Comparison of ENCODE assay signal across 20 mouse cellular contexts in the genomic region with DNA sequence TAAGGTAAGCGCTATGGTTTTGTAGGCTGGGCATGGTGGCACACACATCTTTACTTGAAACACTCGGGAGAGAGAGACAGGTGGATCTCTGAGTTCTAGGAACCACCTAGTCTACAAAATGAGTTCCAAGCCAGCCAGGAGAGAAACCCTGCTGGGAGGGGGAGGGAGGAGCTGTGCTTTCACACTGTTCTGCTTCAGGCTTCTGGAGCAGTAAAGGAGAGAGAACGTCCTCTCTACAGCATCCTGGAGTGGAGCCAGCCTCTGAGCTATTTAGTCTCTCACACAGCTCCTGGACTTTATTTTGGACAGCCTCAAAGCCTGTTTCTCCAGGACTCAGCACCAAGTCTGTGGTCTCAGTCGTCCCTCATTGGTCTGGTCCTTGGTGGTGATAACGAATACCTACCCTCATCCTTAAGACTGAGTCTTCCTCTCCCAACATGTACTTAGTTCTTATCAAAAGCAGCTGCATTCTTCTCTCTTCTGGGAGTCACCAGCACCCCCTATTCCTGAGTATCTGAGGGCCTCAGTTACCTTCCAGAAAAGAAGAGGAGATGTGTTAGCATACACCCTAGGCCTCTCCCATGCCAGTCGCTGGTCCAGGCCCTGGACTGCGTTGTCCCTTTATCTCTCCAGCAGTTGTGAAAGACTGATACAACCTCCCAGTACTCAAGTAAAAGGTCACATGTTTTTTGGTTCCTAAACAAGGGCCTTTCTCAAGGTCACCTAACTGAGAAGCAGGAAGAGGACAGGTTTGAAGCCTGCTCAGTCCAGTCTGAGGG. TPM values are rescaled to one million over a fixed set of nuclear protein-coding genes. Genes with fewer than 3 reads are reported as not detected.
DNase-seq lines count a peak whose midpoint lies in the region; ATAC-seq and TF ChIP-seq lines count a peak whose summit lies in the region.
"Had no signal": no experiment of that assay in that cellular context is flagged by ENCODE, and none has a peak within 500 bp of the region (broad histone marks: within the 10 kb centered on the region; RNA-seq: fewer than 3 reads in every experiment).

No protein-coding gene starts in this region.

- no peak overlapping the region for H3K27ac ChIP-seq in hindbrain, postnatal 0 days
- H3K27ac ChIP-seq in hindbrain, embryonic 13.5 days, result no peak overlapping the region
- no peak overlapping the region for H3K27ac ChIP-seq in liver, embryonic 14.5 days
- H3K27ac ChIP-seq: forebrain, embryonic 13.5 days; heart, embryonic 13.5 days; layer of hippocampus, adult 2 months; left cerebral cortex, adult 2 months; limb, embryonic 13.5 days; neural tube, embryonic 12.5 days had no signal

- H3K4me1 ChIP-seq in hindbrain, postnatal 0 days (ENCODE audit: insufficient read depth, low read length), result peaks cover 9% of the 10 kb centered on the region; the same call in 1 of the 2 replicates
- peaks cover 13% of the 10 kb centered on the region for H3K4me1 ChIP-seq in hindbrain, embryonic 13.5 days (replicated peaks)
- peaks cover 2 to 19% of the 10 kb centered on the region in 2 experiments for H3K4me1 ChIP-seq in liver, embryonic 14.5 days (replicated peaks; ENCODE audit: control insufficient read depth in 2 of 2, insufficient read depth in 2 of 2, low read length in 1 of 2)
- H3K4me1 ChIP-seq: limb, embryonic 13.5 days had no signal

- H3K36me3 ChIP-seq in hindbrain, postnatal 0 days (ENCODE audit: insufficient read depth, low read length), result no peaks in the 10 kb centered on the region
- no peaks in the 10 kb centered on the region for H3K36me3 ChIP-seq in hindbrain, embryonic 13.5 days
- H3K36me3 ChIP-seq in liver, embryonic 14.5 days (replicated peaks; ENCODE audit: control insufficient read depth, insufficient read depth, low read depth), result no peaks in the 10 kb centered on the region
- H3K36me3 ChIP-seq: heart, embryonic 13.5 days; limb, embryonic 13.5 days; neural tube, embryonic 12.5 days had no signal

- no peaks in the 10 kb centered on the region for H3K9me3 ChIP-seq in hindbrain, postnatal 0 days (ENCODE audit: low read length)
- no peaks in the 10 kb centered on the region for H3K9me3 ChIP-seq in hindbrain, embryonic 13.5 days
- H3K9me3 ChIP-seq in liver, embryonic 14.5 days (ENCODE audit: control insufficient read depth, low read length), result no peaks in the 10 kb centered on the region
- H3K9me3 ChIP-seq: forebrain, embryonic 13.5 days; heart, embryonic 13.5 days; neural tube, embryonic 12.5 days had no signal

- H3K9ac ChIP-seq in hindbrain, postnatal 0 days (replicated peaks; ENCODE audit: low read length), result no peak overlapping the region
- H3K9ac ChIP-seq in hindbrain, embryonic 13.5 days, result no peak overlapping the region
- no peak overlapping the region for H3K9ac ChIP-seq in liver, embryonic 14.5 days (replicated peaks)
- H3K9ac ChIP-seq: forebrain, embryonic 13.5 days; heart, embryonic 13.5 days; limb, embryonic 13.5 days; neural tube, embryonic 12.5 days had no signal

- no peak for ATAC-seq in hindbrain, postnatal 0 days
- no peak for ATAC-seq in hindbrain, embryonic 13.5 days (ENCODE audit: low FRiP score)
- ATAC-seq in liver, embryonic 14.5 days (ENCODE audit: insufficient read depth), result peak; percentile 63
- ATAC-seq: Patski had no signal

- TF ChIP-seq EP300 in liver, embryonic 14.5 days (IDR thresholded peaks at IDR 0.05; ENCODE audit: low read depth), result no peak

- WGBS in hindbrain, postnatal 0 days, result 77% methylated on average over 7 of the region's 7 CpGs
- 83% methylated on average over 7 of the region's 7 CpGs for WGBS in hindbrain, embryonic 13.5 days
- WGBS in liver, embryonic 14.5 days (ENCODE audit: insufficient replicate concordance), result 46% methylated on average over 7 of the region's 7 CpGs

- peak; percentile 11 for DNase-seq in hindbrain, postnatal 0 days (ENCODE audit: low spot score)
- DNase-seq in 416B (ENCODE audit: low read depth), result peak; percentile 46
- peak; percentile 39 for DNase-seq in brain, adult 2 months (ENCODE audit: low read depth, low spot score)
- no peak for DNase-seq in liver, embryonic 14.5 days (ENCODE audit: low read depth in 3 of 3, low spot score in 3 of 3)
- DNase-seq in kidney, adult 9 months, result no peak
- no peak for DNase-seq in heart, adult 9 months (ENCODE audit: low spot score in 2 of 2)
- DNase-seq in kidney, postnatal 10 days, result no peak
- DNase-seq: adrenal gland, postnatal 36 days; B cell, adult 2 months; heart, postnatal 36 days; lung, postnatal 10 days; right cerebral cortex, postnatal 4 days had no signal

- TF ChIP-seq CTCF in hindbrain, postnatal 0 days (IDR thresholded peaks at IDR 0.05; ENCODE audit: low read depth), result no peak
- TF ChIP-seq CTCF in liver, embryonic 14.5 days (IDR thresholded peaks at IDR 0.05; ENCODE audit: low read depth), result no peak

- no peaks in the 10 kb centered on the region for H3K27me3 ChIP-seq in hindbrain, postnatal 0 days (ENCODE audit: insufficient read depth, low read length)
- H3K27me3 ChIP-seq in hindbrain, embryonic 13.5 days, result no peaks in the 10 kb centered on the region
- H3K27me3 ChIP-seq in liver, embryonic 14.5 days (ENCODE audit: control insufficient read depth, insufficient read depth, low read length), result no peaks in the 10 kb centered on the region
- H3K27me3 ChIP-seq: heart, embryonic 13.5 days; limb, embryonic 13.5 days; neural tube, embryonic 12.5 days; Patski had no signal

- H3K4me3 ChIP-seq in hindbrain, postnatal 0 days (ENCODE audit: low read length), result no peak overlapping the region
- H3K4me3 ChIP-seq in hindbrain, embryonic 13.5 days, result no peak overlapping the region
- H3K4me3 ChIP-seq in liver, embryonic 14.5 days (ENCODE audit: insufficient read depth in 1 of 2, low read depth in 2 of 2, low read length in 2 of 2), result no peak overlapping the region
- H3K4me3 ChIP-seq: forebrain, embryonic 13.5 days; heart, embryonic 13.5 days; layer of hippocampus, adult 2 months; left cerebral cortex, adult 2 months; limb, embryonic 13.5 days; neural tube, embryonic 12.5 days had no signal

- H3K4me2 ChIP-seq in hindbrain, postnatal 0 days (ENCODE audit: low read depth, low read length), result no peak overlapping the region
- H3K4me2 ChIP-seq in hindbrain, embryonic 13.5 days, result no peak overlapping the region
- no peak overlapping the region for H3K4me2 ChIP-seq in liver, embryonic 14.5 days (ENCODE audit: low read depth)
- H3K4me2 ChIP-seq: forebrain, embryonic 13.5 days; heart, embryonic 13.5 days; limb, embryonic 13.5 days; neural tube, embryonic 12.5 days had no signal

RNA-seq across cellular contexts. Expression of a gene that starts 12.4 kb away (rescaled TPM):
- total RNA-seq in hindbrain, postnatal 0 days (2014; rRNA removed), result not detected in 2 replicates
- polyA plus RNA-seq in hindbrain, postnatal 0 days (2015; fragmentation: Nextera tagmentation; extraction: Ambion mirVana), result not detected in 2 replicates
- polyA plus RNA-seq in hindbrain, embryonic 13.5 days (2015; fragmentation: Nextera tagmentation; extraction: Ambion mirVana), result 0.30 TPM in 1 of 2 replicates, not detected in the other
- polyA plus RNA-seq in liver, embryonic 14.5 days (2012; rRNA removed), result not detected in 2 replicates
- not detected in 2 replicates for polyA plus RNA-seq in liver, embryonic 14.5 days (2014; fragmentation: Nextera tagmentation; extraction: Ambion mirVana)
- total RNA-seq: adrenal gland, postnatal 36 days; heart, postnatal 36 days; layer of hippocampus, adult 2 months; left cerebral cortex, adult 2 months had no signal
- polyA plus RNA-seq: forebrain, embryonic 13.5 days; heart, embryonic 13.5 days; limb, embryonic 13.5 days had no signal

Comparison
In these comparisons a context has a peak if more than half of its experiments do, and no peak if none do; other contexts are left out.
1. DNase-seq: peak in hindbrain, postnatal 0 days (single experiment), 416B (single experiment) and brain, adult 2 months (single experiment); none in liver, embryonic 14.5 days (0 of 3), kidney, adult 9 months (single experiment), heart, adult 9 months (0 of 2) and kidney, postnatal 10 days (single experiment).